Mouse (Mus musculus): ENCODE data around the gene Yipf3. TPM values are rescaled to one million over a fixed set of nuclear protein-coding genes. Genes with fewer than 3 reads are reported as not detected.

Gene Yipf3
- total and polyA plus RNA-seq, 3 experiments = 15.8 to 52.6 (median 32.5) TPM

- Histone ChIP-seq H3K4me2 (ENCODE audit: insufficient read depth, low read depth, poor library complexity, severe bottlenecking) (no peak overlapping the region), H3K4me3 (replicated peaks in 1 of 3; ENCODE audit: low read depth in 2 of 3, low read length in 2 of 3, poor library complexity in 1 of 3) (no peak overlapping the region), H3K27me3 (replicated peaks) (no peaks in the 10 kb centered on the region), H3K79me2 (replicated peaks; ENCODE audit: control insufficient read depth, extremely low read depth, insufficient read depth, poor library complexity, severe bottlenecking) (no peaks in the 10 kb centered on the region; the same call in 1 of the 2 replicates), H3K9ac (ENCODE audit: insufficient read depth, low read depth) (no peak overlapping the region), H3K9me3 (replicated peaks; ENCODE audit: low read length) (no peaks in the 10 kb centered on the region), H3K4me1 (ENCODE audit: control insufficient read depth in 1 of 2, insufficient read depth in 2 of 2) (peaks cover 0 to 2% of the 10 kb centered on the region in 2 experiments; a peak in 2 of 4 replicates), H3K36me3 (replicated peaks in 1 of 2; ENCODE audit: control insufficient read depth in 1 of 2, insufficient read depth in 1 of 2, low read length in 1 of 2) (peaks cover 43 to 90% of the 10 kb centered on the region in 2 experiments), H3K27ac (ENCODE audit: insufficient read depth, low read depth) (no peak overlapping the region)
- no peak for DNase-seq (ENCODE audit: extremely low read depth)
- dilution Hi-C loops (cut with MboI; ENCODE audit: extremely low pct_ligation_motif_present, extremely low pct_unique_long_range_greater_than_20kb, low sequenced_read_pairs) = no loop called here
- TF ChIP-seq POLR2A (IDR thresholded peaks at IDR 0.05; ENCODE audit: low read depth, low read length) (no peak), IRF4 (IDR thresholded peaks at IDR 0.05; ENCODE audit: low read depth, low read length) (no peak), CHD2 (IDR thresholded peaks at IDR 0.05; ENCODE audit: low read length) (no peak), ELF1 (IDR thresholded peaks at IDR 0.05; ENCODE audit: low read depth, low read length) (no peak), JUND (conservative IDR thresholded peaks at IDR 0.05; ENCODE audit: low read depth, low read length) (no peak), EP300 (IDR thresholded peaks at IDR 0.05; ENCODE audit: low read length) (no peak), POLR2AphosphoS2 (IDR thresholded peaks at IDR 0.05; ENCODE audit: low read depth, low read length) (no peak), ZKSCAN1 (IDR thresholded peaks at IDR 0.05; ENCODE audit: borderline replicate concordance, low read depth, low read length) (no peak), USF1 (IDR thresholded peaks at IDR 0.05; ENCODE audit: low read depth, low read length) (no peak), HCFC1 (IDR thresholded peaks at IDR 0.05; ENCODE audit: low read depth, low read length) (no peak), MXI1 (IDR thresholded peaks at IDR 0.05; ENCODE audit: low read depth, low read length) (no peak), E2F4 (IDR thresholded peaks at IDR 0.05; ENCODE audit: insufficient replicate concordance, low read depth, low read length) (no peak), UBTF (IDR thresholded peaks at IDR 0.05; ENCODE audit: low read depth, low read length) (no peak), RAD21 (IDR thresholded peaks at IDR 0.05; ENCODE audit: low read depth, low read length) (no peak), GABPA (IDR thresholded peaks at IDR 0.05; ENCODE audit: insufficient replicate concordance, low read depth, low read length) (no peak), CTCF (conservative IDR thresholded peaks at IDR 0.05 in 1 of 2, IDR thresholded peaks at IDR 0.05 in 1 of 2; ENCODE audit: low read depth in 2 of 2, low read length in 2 of 2) (no peak), NELFE (IDR thresholded peaks at IDR 0.05; ENCODE audit: low read depth, low read length) (no peak), SMC3 (IDR thresholded peaks at IDR 0.05; ENCODE audit: low read depth, low read length) (no peak), MAFK (IDR thresholded peaks at IDR 0.05; ENCODE audit: insufficient replicate concordance, low read length) (no peak)
- in situ Hi-C loops (cut with MboI; ENCODE audit: low pct_ligation_motif_present, low pct_unique_long_range_greater_than_20kb, low sequenced_read_pairs) = no loop called here
These were observed 24.2 kb downstream of the Yipf3 start for GRCm38 (mm10) chr17:46272058-46272457.

GRCm38 (mm10) chr17:46272675-46273074, 24.8 kb downstream of the Yipf3 start:
- Histone ChIP-seq H3K4me1 (ENCODE audit: control insufficient read depth in 1 of 2, insufficient read depth in 2 of 2) (peaks cover 0 to 2% of the 10 kb centered on the region in 2 experiments; a peak in 2 of 4 replicates), H3K27ac (ENCODE audit: insufficient read depth, low read depth) (no peak overlapping the region), H3K27me3 (replicated peaks) (no peaks in the 10 kb centered on the region), H3K4me2 (ENCODE audit: insufficient read depth, low read depth, poor library complexity, severe bottlenecking) (no peak overlapping the region), H3K4me3 (replicated peaks in 1 of 3; ENCODE audit: low read depth in 2 of 3, low read length in 2 of 3, poor library complexity in 1 of 3) (no peak overlapping the region), H3K9me3 (replicated peaks; ENCODE audit: low read length) (no peaks in the 10 kb centered on the region), H3K9ac (ENCODE audit: insufficient read depth, low read depth) (no peak overlapping the region), H3K36me3 (replicated peaks in 1 of 2; ENCODE audit: control insufficient read depth in 1 of 2, insufficient read depth in 1 of 2, low read length in 1 of 2) (peaks cover 48 to 90% of the 10 kb centered on the region in 2 experiments), H3K79me2 (replicated peaks; ENCODE audit: control insufficient read depth, extremely low read depth, insufficient read depth, poor library complexity, severe bottlenecking) (no peaks in the 10 kb centered on the region; the same call in 1 of the 2 replicates)
- in situ Hi-C loops (cut with MboI; ENCODE audit: low pct_ligation_motif_present, low pct_unique_long_range_greater_than_20kb, low sequenced_read_pairs) (no loop called here), dilution Hi-C loops (cut with MboI; ENCODE audit: extremely low pct_ligation_motif_present, extremely low pct_unique_long_range_greater_than_20kb, low sequenced_read_pairs) (no loop called here)
- TF ChIP-seq TCF12 (IDR thresholded peaks at IDR 0.05; ENCODE audit: low read depth, low read length) (no peak), JUND (conservative IDR thresholded peaks at IDR 0.05; ENCODE audit: low read depth, low read length) (no peak), EP300 (IDR thresholded peaks at IDR 0.05; ENCODE audit: low read length) (no peak)
- no peak for DNase-seq (ENCODE audit: extremely low read depth)
